Mouse (Mus musculus) liver, embryonic 11.5 days (tissue): ENCODE data around the gene B830017H08Rik. TPM values are rescaled to one million over a fixed set of nuclear protein-coding genes. Genes with fewer than 3 reads are reported as not detected.

Experiments
- ATAC-seq: fragments of 200-750 bp; cut with Nextera tagmentation; replicated peaks from 2 replicates; pipeline ENCODE4 v1.8.0; 2017; ENCODE audit warnings: moderate number of reproducible peaks, mild to moderate bottlenecking, moderate TSS enrichment, moderate library complexity; ENCODE audit not compliant: low FRiP score
- DNase-seq: peaks from one replicate; pipeline ENCODE4 v3.0.0-alpha.2; 2017; ENCODE audit warnings: low spot score
- H3K27ac ChIP-seq: fragments of 300-500 bp; sonication (generic); 2 replicates; pipeline ENCODE4 v1.5.1; 2014; ENCODE audit warnings: mild to moderate bottlenecking, low read depth, low read length, control low read depth
- H3K27me3 ChIP-seq: fragments of 300-500 bp; sonication (generic); replicated peaks from 2 replicates; pipeline ENCODE4 v1.6.1; 2014; ENCODE audit warnings: low read length, mixed read lengths; ENCODE audit not compliant: control insufficient read depth, insufficient read depth
- H3K36me3 ChIP-seq: fragments of 300-500 bp; sonication (generic); 2 replicates; pipeline ENCODE4 v1.6.1; 2014; ENCODE audit warnings: mild to moderate bottlenecking, low read length, moderate library complexity, mixed read lengths; ENCODE audit not compliant: control insufficient read depth, insufficient read depth
- H3K4me1 ChIP-seq: fragments of 300-500 bp; sonication (generic); replicated peaks from 2 replicates; pipeline ENCODE4 v1.6.1; 2014; ENCODE audit warnings: low read length, mixed read lengths; ENCODE audit not compliant: control insufficient read depth, insufficient read depth
- H3K4me2 ChIP-seq: fragments of 300-500 bp; sonication (generic); 2 replicates; pipeline ENCODE4 v1.6.1; 2014; ENCODE audit warnings: mild to moderate bottlenecking, control low read depth, moderate library complexity
- H3K4me3 ChIP-seq: fragments of 300-500 bp; sonication (generic); 2 replicates; pipeline ENCODE4 v1.5.1; 2014; ENCODE audit warnings: low read depth, low read length, control low read depth
- H3K9ac ChIP-seq: fragments of 300-500 bp; sonication (generic); 2 replicates; pipeline ENCODE4 v1.6.1; 2014; ENCODE audit warnings: low read depth, low read length, control low read depth
- H3K9me3 ChIP-seq: fragments of 300-500 bp; sonication (generic); 2 replicates; pipeline ENCODE4 v1.6.1; 2016; ENCODE audit warnings: low read length, inconsistent platforms, mixed read lengths; ENCODE audit not compliant: control insufficient read depth
- WGBS: fragments of 180-500 bp; shearing (Covaris S2); extraction: QIAGEN DNeasy Blood & Tissue Kit; methylation state at CpG from one replicate; pipeline ENCODE4 v1.1.7; 2014; 5-methylcytosine and 5-hydroxymethylcytosine counted together
- polyA plus RNA-seq: library from polyadenylated mRNA; unstranded; fragments of >200 nt; fragmentation: Nextera tagmentation; extraction: Ambion mirVana; gene quantifications from 2 replicates; pipeline ENCODE4 v1.2.1, GENCODE M21; 2014

B830017H08Rik gene
- polyA plus RNA-seq, 1 experiment from 2014 or later = not detected

- no peak overlapping the region for H3K4me2 ChIP-seq
- H3K4me1 ChIP-seq = no peaks in the 10 kb centered on the region
- H3K27me3 ChIP-seq = peaks cover 41% of the 10 kb centered on the region
- H3K4me3 ChIP-seq = no peak overlapping the region
- H3K9me3 ChIP-seq = no peaks in the 10 kb centered on the region
- no peak overlapping the region for H3K9ac ChIP-seq
- DNase-seq (no peak), ATAC-seq (no peak)
- 84% methylated on average over 2 of the region's 2 CpGs for WGBS
- H3K27ac ChIP-seq = no peak overlapping the region
- no peaks in the 10 kb centered on the region for H3K36me3 ChIP-seq
These were observed 6.4 kb upstream of the B830017H08Rik start for GRCm38 (mm10) chr16:17826500-17826899.

- H3K4me2 ChIP-seq = no peak overlapping the region
- H3K9ac ChIP-seq = no peak overlapping the region
- H3K36me3 ChIP-seq = no peaks in the 10 kb centered on the region
- H3K9me3 ChIP-seq = no peaks in the 10 kb centered on the region
- H3K27ac ChIP-seq = no peak overlapping the region
- no peak for ATAC-seq
- no peak for DNase-seq
- 48% methylated on average over 2 of the region's 2 CpGs for WGBS
- no peak overlapping the region for H3K4me3 ChIP-seq
- peaks cover 55% of the 10 kb centered on the region for H3K27me3 ChIP-seq
- no peaks in the 10 kb centered on the region for H3K4me1 ChIP-seq
These were observed 4.7 kb upstream of the B830017H08Rik start for GRCm38 (mm10) chr16:17828229-17828628.

GRCm38 (mm10) chr16:17828867-17829266 lies 4.1 kb upstream of the B830017H08Rik start:
- 66% methylated on average over 3 of the region's 3 CpGs for WGBS
- Histone ChIP-seq H3K4me1 (no peaks in the 10 kb centered on the region), H3K27me3 (peaks cover 62% of the 10 kb centered on the region), H3K9ac (no peak overlapping the region), H3K4me3 (no peak overlapping the region), H3K4me2 (no peak overlapping the region), H3K36me3 (no peaks in the 10 kb centered on the region), H3K27ac (no peak overlapping the region), H3K9me3 (no peaks in the 10 kb centered on the region)
- ATAC-seq = no peak
- no peak for DNase-seq

DNA sequence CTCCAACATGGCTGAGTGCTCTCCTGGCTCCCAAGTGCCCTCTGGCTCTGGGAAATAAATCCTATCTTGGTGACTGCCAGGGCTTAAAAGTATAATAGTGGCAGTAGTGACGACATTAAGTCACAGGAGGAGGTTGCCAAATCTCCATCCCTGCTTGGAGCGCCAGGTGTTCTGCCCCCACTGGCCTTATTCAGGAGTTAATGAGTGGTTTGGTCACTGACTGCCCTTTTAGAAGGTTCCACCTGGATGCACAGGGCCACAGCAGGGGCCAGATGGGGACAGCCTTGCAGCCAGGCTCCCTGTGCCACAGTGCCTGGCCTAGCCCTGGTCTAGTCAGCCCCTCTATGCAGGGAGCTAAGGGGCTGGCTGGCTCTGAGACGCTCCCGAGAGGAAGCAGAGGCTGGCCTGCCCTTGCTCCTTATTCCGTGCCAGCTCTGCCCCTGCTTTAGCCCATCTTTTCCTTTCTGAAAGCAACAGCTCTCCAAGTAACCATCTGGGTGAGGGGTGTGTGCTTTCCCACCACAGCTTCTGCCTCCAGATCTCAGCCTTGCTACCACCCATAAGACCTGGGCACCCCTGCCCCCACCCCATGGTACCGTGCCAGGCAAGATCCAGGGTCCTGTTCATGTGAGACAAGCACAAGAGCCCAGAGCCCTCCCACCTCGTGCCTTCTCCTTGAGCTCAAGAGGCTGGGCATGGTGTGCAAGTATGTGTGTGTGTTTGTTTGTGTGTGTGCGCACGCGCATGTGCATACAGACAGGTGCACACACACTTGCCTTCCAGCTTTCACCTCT lies 2.3 kb upstream of the B830017H08Rik start:
- ATAC-seq (no peak), DNase-seq (no peak)
- Histone ChIP-seq H3K9ac (no peak overlapping the region), H3K27me3 (peaks cover 79% of the 10 kb centered on the region), H3K4me3 (no peak overlapping the region), H3K9me3 (no peaks in the 10 kb centered on the region), H3K27ac (no peak overlapping the region), H3K4me2 (no peak overlapping the region), H3K4me1 (peaks cover 2% of the 10 kb centered on the region; the same call in 1 of the 2 replicates), H3K36me3 (no peaks in the 10 kb centered on the region)
- WGBS = 72% methylated on average over 10 of the region's 10 CpGs

GRCm38 (mm10) chr16:17831781-17832180 lies 1.1 kb upstream of the B830017H08Rik start:
- ATAC-seq (no peak), DNase-seq (no peak)
- H3K27ac ChIP-seq = no peak overlapping the region
- peaks cover 91% of the 10 kb centered on the region for H3K27me3 ChIP-seq
- no peak overlapping the region for H3K4me2 ChIP-seq
- WGBS = 21% methylated on average over 11 of the region's 11 CpGs
- H3K9me3 ChIP-seq = no peaks in the 10 kb centered on the region
- no peaks in the 10 kb centered on the region for H3K36me3 ChIP-seq
- no peak overlapping the region for H3K4me3 ChIP-seq
- H3K9ac ChIP-seq = no peak overlapping the region
- peaks cover 2% of the 10 kb centered on the region; the same call in 1 of the 2 replicates for H3K4me1 ChIP-seq

GRCm38 (mm10) chr16:17833321-17833680 lies 380 bp downstream of the B830017H08Rik start:
- WGBS = 3% methylated on average over 37 of the region's 37 CpGs
- peak overlapping the region; percentile 59 for H3K4me3 ChIP-seq
- peaks cover 2% of the 10 kb centered on the region; the same call in 1 of the 2 replicates for H3K4me1 ChIP-seq
- ATAC-seq = no peak
- peak overlapping the region; percentile 85 for H3K4me2 ChIP-seq
- H3K9me3 ChIP-seq = no peaks in the 10 kb centered on the region
- no peaks in the 10 kb centered on the region for H3K36me3 ChIP-seq
- no peak overlapping the region for H3K27ac ChIP-seq
- H3K9ac ChIP-seq = 0 out of 2 replicates have a peak overlapping the region, but pooled peaks have one; percentile 25
- DNase-seq = no peak
- peaks cover 93% of the 10 kb centered on the region for H3K27me3 ChIP-seq

GRCm38 (mm10) chr16:17833681-17834399 lies 919 bp downstream of the B830017H08Rik start:
- H3K4me1 ChIP-seq = peaks cover 2% of the 10 kb centered on the region; the same call in 1 of the 2 replicates
- H3K27me3 ChIP-seq = peaks cover 87% of the 10 kb centered on the region
- H3K9me3 ChIP-seq = no peaks in the 10 kb centered on the region
- H3K4me3 ChIP-seq = peak overlapping the region; percentile 59
- ATAC-seq = no peak
- H3K27ac ChIP-seq = no peak overlapping the region
- DNase-seq = no peak
- peak overlapping the region; percentile 85 for H3K4me2 ChIP-seq
- H3K9ac ChIP-seq = 0 out of 2 replicates have a peak overlapping the region, but pooled peaks have one; percentile 25
- under 1% methylated on average over 102 of the region's 103 CpGs for WGBS
- H3K36me3 ChIP-seq = no peaks in the 10 kb centered on the region

GRCm38 (mm10) chr16:17834543-17834942 lies 1.6 kb downstream of the B830017H08Rik start:
- 50% methylated on average over 7 of the region's 7 CpGs for WGBS
- H3K4me2 ChIP-seq = no peak overlapping the region; the same call in 1 of the 2 replicates
- no peak overlapping the region for H3K9ac ChIP-seq
- DNase-seq (no peak), ATAC-seq (no peak)
- H3K4me3 ChIP-seq = peak overlapping the region; percentile 59; the same call in 1 of the 2 replicates
- no peaks in the 10 kb centered on the region for H3K9me3 ChIP-seq
- H3K27ac ChIP-seq = no peak overlapping the region
- H3K27me3 ChIP-seq = peaks cover 81% of the 10 kb centered on the region
- no peaks in the 10 kb centered on the region for H3K36me3 ChIP-seq
- peaks cover 2% of the 10 kb centered on the region; the same call in 1 of the 2 replicates for H3K4me1 ChIP-seq
